Mouse (Mus musculus) brain, embryonic 14.5 days (tissue): ENCODE data around the gene Nos1.

ENCODE experiments used
- CTCF ChIP-seq: fragments of 200-500 bp; IDR thresholded peaks from 2 replicates; pipeline ENCODE4 v1.5.1; 2012; ENCODE audit warnings: inconsistent platforms, mild to moderate bottlenecking, moderate library complexity, borderline replicate concordance; ENCODE audit not compliant: insufficient read depth, insufficient read length; ENCODE audit errors: extremely low read depth
- POLR2A ChIP-seq: fragments of 200-500 bp; IDR thresholded peaks from 2 replicates; pipeline ENCODE4 v1.6.1; 2012; ENCODE audit warnings: mild to moderate bottlenecking, inconsistent platforms, borderline replicate concordance; ENCODE audit not compliant: poor library complexity, insufficient read depth, insufficient read length, severe bottlenecking; ENCODE audit errors: extremely low read depth

GRCm38 (mm10) chr5:117800849-117801248 lies 20.0 kb downstream of the Nos1 start:
- no peak for TF ChIP-seq POLR2A
- no peak for TF ChIP-seq CTCF
